ENCODE assay signal across 8 mouse cellular contexts in genomic region chr5:43355026-43355580, GRCm38 (mm10).
DNase-seq lines count a peak whose midpoint lies in the region; ATAC-seq and TF ChIP-seq lines count a peak whose summit lies in the region.

No protein-coding gene starts in this region.

- peak overlapping the region; percentile 75 for H3K27ac ChIP-seq in embryonic facial prominence, embryonic 14.5 days (replicated peaks; ENCODE audit: low read depth, low read length)
- peak overlapping the region; percentile 74 for H3K27ac ChIP-seq in limb, embryonic 13.5 days
- H3K27ac ChIP-seq in midbrain, embryonic 15.5 days: peak overlapping the region; percentile 63
- H3K27ac ChIP-seq in spleen, adult 2 months (ENCODE audit: insufficient read depth, low read length): no peak overlapping the region

- TF ChIP-seq CTCF in spleen, adult 2 months (IDR thresholded peaks at IDR 0.05; ENCODE audit: extremely low read depth, insufficient read depth, insufficient read length, insufficient replicate concordance): no peak

- H3K27me3 ChIP-seq in embryonic facial prominence, embryonic 14.5 days (replicated peaks; ENCODE audit: control insufficient read depth, insufficient read depth, low read length): no peaks in the 10 kb centered on the region
- H3K27me3 ChIP-seq in limb, embryonic 13.5 days: no peaks in the 10 kb centered on the region
- no peaks in the 10 kb centered on the region for H3K27me3 ChIP-seq in midbrain, embryonic 15.5 days (replicated peaks)
- H3K27me3 ChIP-seq in spleen, adult 2 months (ENCODE audit: control insufficient read depth, insufficient read depth, low read length): no peaks in the 10 kb centered on the region

- H3K36me3 ChIP-seq in embryonic facial prominence, embryonic 14.5 days (ENCODE audit: control insufficient read depth, insufficient read depth, low read length): no peaks in the 10 kb centered on the region
- no peaks in the 10 kb centered on the region for H3K36me3 ChIP-seq in limb, embryonic 13.5 days
- no peaks in the 10 kb centered on the region for H3K36me3 ChIP-seq in midbrain, embryonic 15.5 days (replicated peaks)
- no peaks in the 10 kb centered on the region for H3K36me3 ChIP-seq in spleen, adult 2 months (ENCODE audit: control insufficient read depth, insufficient read depth, low read length)

- peak overlapping the region; percentile 42 for H3K4me3 ChIP-seq in embryonic facial prominence, embryonic 14.5 days (ENCODE audit: low read depth, low read length)
- peak overlapping the region; percentile 42 for H3K4me3 ChIP-seq in limb, embryonic 13.5 days
- peak overlapping the region; percentile 30 for H3K4me3 ChIP-seq in midbrain, embryonic 15.5 days
- H3K4me3 ChIP-seq in spleen, adult 2 months (ENCODE audit: extremely low read depth, insufficient read depth, insufficient read length): peak overlapping the region; percentile 48; the same call in 1 of the 2 replicates

- H3K9me3 ChIP-seq in embryonic facial prominence, embryonic 14.5 days (ENCODE audit: control insufficient read depth, low read length): no peaks in the 10 kb centered on the region
- H3K9me3 ChIP-seq in limb, embryonic 13.5 days: no peaks in the 10 kb centered on the region
- H3K9me3 ChIP-seq in midbrain, embryonic 15.5 days: no peaks in the 10 kb centered on the region

- peak; percentile 84 for DNase-seq in 3134 (ENCODE audit: extremely low read depth, insufficient read length, low spot score)
- DNase-seq in adrenal gland, postnatal 14 days: peak; percentile 95
- DNase-seq in embryonic facial prominence, embryonic 14.5 days (ENCODE audit: low spot score): peak; percentile 95
- peak; percentile 79 for DNase-seq in heart, adult 8-10 months (ENCODE audit: low spot score)
- peak; percentile 82 to 90 for DNase-seq in kidney, adult 8-10 months
- DNase-seq in spleen, adult 2 months (ENCODE audit: low read depth in 1 of 2, low spot score in 2 of 2): peak; percentile 3 to 7

- H3K4me2 ChIP-seq in embryonic facial prominence, embryonic 14.5 days (ENCODE audit: low read depth, low read length): peak overlapping the region; percentile 74
- H3K4me2 ChIP-seq in limb, embryonic 13.5 days (replicated peaks): peak overlapping the region; percentile 66
- peak overlapping the region; percentile 48 for H3K4me2 ChIP-seq in midbrain, embryonic 15.5 days

- 2% methylated on average over 12 of the region's 12 CpGs for WGBS in embryonic facial prominence, embryonic 14.5 days
- WGBS in limb, embryonic 13.5 days: 0% methylated on average over 12 of the region's 12 CpGs
- 2% methylated on average over 12 of the region's 12 CpGs for WGBS in midbrain, embryonic 15.5 days
- 2% methylated on average over 12 of the region's 12 CpGs for WGBS in spleen, adult 2 months

- H3K9ac ChIP-seq in embryonic facial prominence, embryonic 14.5 days (ENCODE audit: low read depth, low read length): peak overlapping the region; percentile 51
- H3K9ac ChIP-seq in limb, embryonic 13.5 days: peak overlapping the region; percentile 51
- peak overlapping the region; percentile 21; the same call in 1 of the 2 replicates for H3K9ac ChIP-seq in midbrain, embryonic 15.5 days

- peak; percentile 95 for ATAC-seq in embryonic facial prominence, embryonic 14.5 days (ENCODE audit: low read depth)
- peak; percentile 92 for ATAC-seq in limb, embryonic 13.5 days (ENCODE audit: low FRiP score, low read depth)
- ATAC-seq in midbrain, embryonic 15.5 days (replicated peaks): peak; percentile 94

- no peak for TF ChIP-seq POLR2A in spleen, adult 2 months (IDR thresholded peaks at IDR 0.05; ENCODE audit: low read depth, low read length)

- 0 out of 2 replicates have a peak, but pooled peaks cover 6% of the 10 kb centered on the region for H3K4me1 ChIP-seq in embryonic facial prominence, embryonic 14.5 days (ENCODE audit: control insufficient read depth, insufficient read depth, low read length)
- H3K4me1 ChIP-seq in limb, embryonic 13.5 days: peaks cover 26% of the 10 kb centered on the region
- peaks cover 11% of the 10 kb centered on the region for H3K4me1 ChIP-seq in midbrain, embryonic 15.5 days
- H3K4me1 ChIP-seq in spleen, adult 2 months (ENCODE audit: control insufficient read depth, insufficient read depth, insufficient read length): no peaks in the 10 kb centered on the region

Comparison
In these comparisons a context has a peak if more than half of its experiments do, and no peak if none do; other contexts are left out.
1. DNase-seq: peak in every context shown above with its lines; median percentile 95 in adrenal gland, postnatal 14 days; 95 in embryonic facial prominence, embryonic 14.5 days; 86 in kidney, adult 8-10 months; 84 in 3134; 79 in heart, adult 8-10 months; 5 in spleen, adult 2 months.